Mouse (Mus musculus) Patski (cell line): ENCODE measurements around the gene Acp5. TPM values are rescaled to one million over a fixed set of nuclear protein-coding genes. Genes with fewer than 3 reads are reported as not detected.

Source experiments
- ATAC-seq: fragments of 100-300 bp; one replicate; pipeline ENCODE4 v1.8.0; 2021
- CTCF ChIA-PET: fragments of 350-600 bp; sonication (Branson Sonifier 250); formaldehyde crosslinking; loops from one replicate; lab custom pipeline; 2022; ENCODE audit warnings: inconsistent platforms; lab: Charles Lee
- POLR2A ChIA-PET: fragments of 350-600 bp; sonication (Branson Sonifier 250); formaldehyde crosslinking; loops from one replicate; lab custom pipeline; 2022; ENCODE audit warnings: antibody characterized with exemption, inconsistent platforms; lab: Charles Lee
- DNase-seq: peaks from one replicate; pipeline ENCODE4 v3.0.0-alpha.2; 2011; ENCODE audit warnings: low read depth, low spot score
- H3K27me3 ChIP-seq: fragments of 371-371 bp; one replicate; pipeline ENCODE4 v1.5.1; 2021
- CTCF ChIP-seq: fragments of 100-300 bp; IDR thresholded peaks from one replicate; pipeline ENCODE4 v1.5.1; 2021
- in situ Hi-C: fragments of 300-500 bp; cut with MboI; formaldehyde crosslinking; loops from 3 replicates; pipeline ENCODE4 v1.11.1; 2018; ENCODE audit warnings: low pct_unique_long_range_greater_than_20kb, mixed read lengths
- polyA plus RNA-seq: library from polyadenylated mRNA; unstranded; gene quantifications from one replicate; pipeline ENCODE4 v1.2.3, GENCODE M21; 2021

Acp5 gene
- polyA plus RNA-seq, 1 experiment from 2014 or later: not detected

DNA sequence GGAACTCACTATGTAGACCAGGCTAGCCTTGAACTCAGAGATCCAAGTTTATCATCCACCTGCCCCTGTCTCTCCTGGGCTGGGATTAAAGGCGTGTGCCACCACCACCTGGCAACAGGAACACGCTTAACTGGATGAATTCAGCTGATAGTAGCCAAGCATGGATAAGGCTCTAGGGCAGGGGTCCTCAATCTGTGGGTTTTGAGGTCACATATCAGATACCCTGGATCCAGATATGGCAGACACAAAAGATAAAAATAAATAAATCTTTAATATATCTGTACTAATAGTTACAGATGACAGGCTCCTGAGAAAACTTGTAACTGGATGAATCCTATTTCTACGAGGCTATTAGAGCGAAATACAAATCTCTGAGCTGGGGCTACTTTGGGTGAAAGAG is 19.9 kb downstream of the Acp5 start:
- H3K27me3 ChIP-seq: no peaks in the 10 kb centered on the region
- ATAC-seq: no peak
- ChIA-PET CTCF (no interaction called here), POLR2A (interaction anchor here (0.9 to 1.5 kb wide), 3 partner anchors 8 to 35 kb away, joined by 3 to 7 read pairs (median 3); partner anchors contain the start of gene Cnn1)
- DNase-seq: no peak
- TF ChIP-seq CTCF: no peak
- in situ Hi-C loops: no loop called here

DNA sequence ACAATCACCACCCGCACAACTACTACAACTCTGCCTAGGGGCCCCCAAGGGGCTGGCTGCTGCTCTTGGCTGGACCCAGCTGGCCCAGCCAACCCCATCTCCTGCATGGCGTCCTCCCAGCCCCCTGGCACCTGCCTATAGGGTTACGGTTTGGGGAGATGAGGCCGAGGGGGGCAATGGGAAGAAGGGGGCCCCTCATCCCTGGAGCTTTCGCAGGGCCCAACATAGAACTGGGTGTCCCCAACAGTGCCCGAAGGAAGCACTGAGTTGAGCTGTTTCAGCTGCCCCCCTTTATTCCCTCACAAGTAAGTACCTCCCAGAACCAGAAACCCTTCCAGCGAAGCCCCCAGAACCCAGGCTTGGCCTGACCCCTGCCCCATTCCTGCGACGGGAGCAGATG is 27.3 kb downstream of the Acp5 start:
- CTCF ChIA-PET: interaction anchor here (1.1 kb wide), 1 partner anchor 22 kb away, joined by 3 read pairs; the partner anchor contains the start of gene Ecsit
- POLR2A ChIA-PET: interaction anchor here (0.7 to 1.2 kb wide), 2 partner anchors 8 to 38 kb away, joined by 3 to 4 read pairs; no protein-coding TSS in a partner anchor
- H3K27me3 ChIP-seq: no peaks in the 10 kb centered on the region
- TF ChIP-seq CTCF: no peak
- no peak for ATAC-seq
- in situ Hi-C loops: no loop called here
- DNase-seq: no peak

DNA sequence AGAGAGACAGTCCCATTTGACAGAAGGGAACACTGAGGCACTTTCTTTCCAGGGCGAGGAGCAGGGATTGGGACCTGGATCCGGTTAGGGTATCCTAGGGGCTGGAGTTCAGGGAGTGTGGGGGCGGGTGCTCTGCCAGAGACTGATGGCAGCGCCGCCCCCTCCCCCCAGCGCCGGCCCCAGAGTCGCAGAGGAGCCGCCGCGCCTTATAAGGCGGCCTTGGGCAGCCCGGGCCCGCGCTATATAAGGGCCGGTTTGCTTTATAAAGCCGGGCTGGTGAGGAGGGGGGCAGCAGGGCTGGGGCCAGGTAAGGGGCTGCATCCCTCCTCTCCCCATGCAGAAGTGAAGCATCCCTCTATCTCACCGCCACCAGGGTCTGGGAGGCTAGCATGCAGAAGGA is 35.6 kb downstream of the Acp5 start:
- CTCF ChIA-PET: interaction anchor here (0.9 to 2.1 kb wide), 4 partner anchors 21 to 56 kb away, joined by 3 to 4 read pairs (median 4); no protein-coding TSS in a partner anchor
- in situ Hi-C loops: no loop called here
- ATAC-seq (peak; percentile 14), DNase-seq (no peak)
- POLR2A ChIA-PET: interaction anchor here (0.5 to 2.9 kb wide), 7 partner anchors 10 to 322 kb away, joined by 3 to 7 read pairs (median 3); partner anchors contain the start of gene Ecsit
- no peaks in the 10 kb centered on the region for H3K27me3 ChIP-seq
- no peak for TF ChIP-seq CTCF

DNA sequence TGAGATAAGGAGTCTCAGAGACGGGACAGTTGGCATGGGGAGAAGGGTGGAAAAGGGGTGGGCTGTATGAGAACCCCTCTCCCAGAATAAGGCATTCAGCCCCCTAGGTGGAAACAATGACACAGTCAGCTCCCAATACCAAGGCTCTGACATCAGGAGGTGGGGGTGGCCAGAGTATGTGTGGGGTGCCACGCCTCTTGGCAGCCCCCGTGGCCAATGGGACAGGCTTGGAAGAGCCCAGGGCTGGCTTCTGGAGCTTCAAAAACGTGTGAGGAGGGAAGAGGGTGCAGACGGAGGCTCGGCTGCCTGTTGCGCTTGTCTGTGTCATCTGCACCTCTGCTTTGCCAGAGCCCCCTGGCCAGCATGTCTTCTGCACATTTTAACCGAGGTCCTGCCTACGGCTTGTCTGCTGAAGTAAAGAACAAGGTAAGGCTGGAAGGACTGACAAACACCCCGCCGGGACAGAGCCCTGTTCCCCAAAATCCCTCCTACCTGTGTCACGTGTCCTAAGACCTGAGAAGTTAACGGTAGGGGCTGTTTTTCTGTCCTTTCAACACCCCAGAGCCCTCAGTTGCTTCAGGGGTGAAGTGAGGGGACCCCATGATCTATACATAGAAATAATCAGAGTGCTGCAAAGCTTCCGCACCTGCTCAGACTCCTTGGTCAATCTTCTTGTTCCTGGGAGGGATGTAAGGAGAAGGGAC is 36.4 kb downstream of the Acp5 start, which contains the start of gene Cnn1:
Cnn1 (plus strand) TSS at position 224 of the 704 bp plus-strand sequence.
- POLR2A ChIA-PET: interaction anchor here (0.5 to 2.9 kb wide), 4 partner anchors 13 to 322 kb away, joined by 3 to 7 read pairs (median 4); partner anchors contain the start of gene Ecsit
- in situ Hi-C loops: no loop called here
- TF ChIP-seq CTCF: no peak
- CTCF ChIA-PET: interaction anchor here (1.1 to 2.1 kb wide), 2 partner anchors 29 to 44 kb away, joined by 3 to 4 read pairs; no protein-coding TSS in a partner anchor
- ATAC-seq (peak; percentile 60), DNase-seq (no peak)
- H3K27me3 ChIP-seq: no peaks in the 10 kb centered on the region

DNA sequence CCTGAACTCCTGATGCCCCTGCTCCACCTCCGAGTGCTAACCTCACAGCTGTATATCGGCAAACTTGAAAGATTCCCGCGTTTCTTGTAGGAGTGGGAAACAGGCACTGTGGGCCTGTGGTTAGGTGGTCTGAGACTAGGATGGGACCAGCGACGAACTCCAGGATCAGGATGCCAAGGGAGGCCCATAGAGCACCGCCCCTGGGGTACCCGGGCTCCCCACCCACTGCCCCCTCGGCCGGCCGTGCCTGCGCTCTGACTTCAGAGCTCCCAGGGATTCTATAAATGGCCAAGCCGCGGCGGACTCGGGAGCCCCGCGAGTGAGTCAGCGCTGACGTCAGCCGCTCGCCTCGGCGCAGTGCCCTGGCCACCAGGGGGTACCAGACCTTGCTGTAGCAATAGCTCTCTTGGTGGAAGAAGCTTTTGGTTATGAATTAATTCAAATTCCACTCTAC is 39.6 kb downstream of the Acp5 start:
- H3K27me3 ChIP-seq: no peaks in the 10 kb centered on the region
- peak; percentile 97 for TF ChIP-seq CTCF
- ChIA-PET POLR2A (no interaction called here), CTCF (interaction anchor here (1.0 to 1.4 kb wide), 2 partner anchors 10 to 47 kb away, joined by 4 read pairs; no protein-coding TSS in a partner anchor)
- ATAC-seq (peak; percentile 60), DNase-seq (peak; percentile 31)
- in situ Hi-C loops: no loop called here

DNA sequence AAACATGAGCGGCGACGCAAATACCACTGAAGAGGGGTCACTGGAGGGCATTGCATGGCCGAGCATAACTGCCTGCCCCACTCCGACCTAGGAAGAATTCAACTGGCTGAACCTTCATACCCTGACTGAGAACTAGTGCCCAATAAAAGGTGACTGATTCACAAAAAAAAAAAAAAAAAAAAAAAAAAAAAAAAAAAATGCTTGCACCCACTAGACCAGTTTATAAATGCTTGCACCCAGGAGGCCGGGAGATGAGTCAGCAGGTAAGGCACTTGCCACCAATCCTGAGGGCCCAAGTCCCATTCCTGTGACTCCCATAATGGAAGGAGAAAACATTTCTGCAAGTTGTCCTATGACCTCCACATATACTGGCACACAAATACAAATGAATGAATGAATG is 42.8 kb downstream of the Acp5 start:
- no peaks in the 10 kb centered on the region for H3K27me3 ChIP-seq
- ChIA-PET POLR2A (no interaction called here), CTCF (interaction anchor here (1.4 kb wide), 1 partner anchor 12 kb away, joined by 4 read pairs; no protein-coding TSS in a partner anchor)
- no peak for TF ChIP-seq CTCF
- in situ Hi-C loops: no loop called here
- DNase-seq: no peak
- ATAC-seq: no peak

DNA sequence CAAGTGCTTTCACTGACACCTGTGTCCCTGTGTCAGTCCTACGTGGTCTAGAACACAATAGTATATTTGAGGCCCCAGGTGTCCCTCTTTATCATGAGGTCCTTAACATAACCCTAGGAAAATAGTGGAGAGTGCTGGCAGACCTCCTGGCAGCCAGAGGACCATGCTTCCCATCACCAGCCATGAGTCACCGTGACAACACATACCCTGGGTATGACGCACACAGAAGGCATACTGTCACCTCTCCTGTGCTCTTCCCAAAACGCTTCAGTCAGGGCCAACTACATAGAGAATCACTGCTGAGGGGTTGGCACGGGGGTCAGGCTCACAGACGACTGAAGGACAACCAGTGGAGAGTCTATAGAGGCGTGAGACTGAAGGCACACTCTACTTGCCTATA is 45.5 kb downstream of the Acp5 start:
- H3K27me3 ChIP-seq: no peaks in the 10 kb centered on the region
- DNase-seq (no peak), ATAC-seq (no peak)
- POLR2A ChIA-PET: interaction anchor here (0.6 kb wide), 1 partner anchor 275 kb away, joined by 3 read pairs; no protein-coding TSS in a partner anchor
- no peak for TF ChIP-seq CTCF
- CTCF ChIA-PET: no interaction called here
- in situ Hi-C loops: no loop called here

DNA sequence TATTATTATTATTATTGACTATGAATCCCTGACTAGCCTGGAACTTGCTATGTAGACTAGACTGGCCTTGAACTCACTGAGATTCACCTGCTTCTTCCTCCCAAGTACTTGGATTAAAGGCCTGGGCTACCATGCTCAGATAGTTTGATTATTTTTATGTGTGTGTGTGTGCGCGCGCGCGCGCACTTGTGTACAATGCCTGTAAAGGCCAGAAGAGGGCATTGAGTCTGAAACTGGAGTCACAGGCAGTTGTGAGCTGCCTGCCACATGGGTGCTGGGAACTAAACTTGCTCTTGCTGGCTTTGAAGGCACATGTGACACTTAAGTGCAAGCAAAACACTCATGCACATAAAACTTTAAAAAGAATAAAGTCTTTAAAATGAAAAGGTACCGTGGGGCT is 46.2 kb downstream of the Acp5 start:
- no peak for ATAC-seq
- in situ Hi-C loops: no loop called here
- no peak for TF ChIP-seq CTCF
- H3K27me3 ChIP-seq: no peaks in the 10 kb centered on the region
- ChIA-PET POLR2A (no interaction called here), CTCF (no interaction called here)
- DNase-seq: no peak

DNA sequence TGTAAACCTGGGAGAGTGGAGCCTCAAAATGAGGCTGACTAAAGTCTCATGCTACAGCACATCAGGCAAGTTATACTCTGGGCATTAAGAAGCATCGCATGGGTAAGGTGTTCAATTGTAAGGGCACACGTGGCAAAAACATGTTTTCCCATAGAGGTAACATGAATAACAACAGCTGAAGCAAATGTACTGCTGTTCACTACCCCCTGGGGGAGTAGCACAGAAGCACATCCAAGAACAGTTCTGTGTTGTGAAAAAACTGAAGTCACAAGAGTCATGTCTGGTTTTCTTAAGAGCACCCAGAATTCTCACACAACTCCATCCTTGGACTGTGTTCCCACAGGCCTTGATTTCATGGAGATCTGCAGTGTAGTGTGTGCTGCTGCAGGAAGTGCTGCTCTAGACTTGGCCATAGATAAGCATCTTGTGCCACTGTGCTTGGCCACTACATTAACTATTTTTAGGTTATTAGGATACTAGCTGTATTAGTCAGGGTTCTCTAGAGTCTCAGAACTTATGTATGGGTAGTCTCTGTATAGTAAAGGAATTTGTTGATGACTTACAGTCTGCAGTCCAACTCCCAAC is 48.4 kb downstream of the Acp5 start:
- no peak for TF ChIP-seq CTCF
- in situ Hi-C loops: no loop called here
- DNase-seq: no peak
- no peak for ATAC-seq
- POLR2A ChIA-PET: no interaction called here
- H3K27me3 ChIP-seq: no peaks in the 10 kb centered on the region
- CTCF ChIA-PET: no interaction called here

DNA sequence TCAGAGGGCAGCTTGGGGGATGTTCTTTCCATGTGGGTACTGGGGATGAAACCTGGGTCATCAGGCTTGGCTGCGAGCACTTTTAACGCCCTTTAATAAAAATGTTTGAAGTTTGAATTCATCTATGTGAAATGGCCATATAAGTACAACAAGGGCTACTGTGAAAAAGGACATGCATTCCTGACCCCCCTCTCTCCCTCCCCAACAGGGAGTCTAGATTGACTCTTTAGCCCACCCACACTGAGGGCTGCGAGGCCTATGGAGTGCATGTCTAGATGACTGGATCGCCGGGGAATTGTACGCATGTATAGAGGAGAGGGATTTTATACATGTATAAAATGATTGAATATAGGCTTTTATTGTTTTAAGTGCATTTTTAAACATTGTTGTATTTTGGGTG is 49.5 kb downstream of the Acp5 start:
- DNase-seq (no peak), ATAC-seq (no peak)
- no peak for TF ChIP-seq CTCF
- ChIA-PET POLR2A (interaction anchor here (0.6 to 1.0 kb wide), 4 partner anchors 13 to 1073 kb away, joined by 3 to 5 read pairs (median 3); no protein-coding TSS in a partner anchor), CTCF (interaction anchor here (0.6 to 1.2 kb wide), 4 partner anchors 10 to 33 kb away, joined by 3 to 4 read pairs (median 3); no protein-coding TSS in a partner anchor)
- H3K27me3 ChIP-seq: no peaks in the 10 kb centered on the region
- in situ Hi-C loops: no loop called here
